Mouse (Mus musculus) MEL (cell line): ENCODE measurements around the gene Tbc1d14. TPM values are rescaled to one million over a fixed set of nuclear protein-coding genes. Genes with fewer than 3 reads are reported as not detected.

ENCODE experiments used
- DNase-seq: peaks from one replicate; pipeline ENCODE4 v3.0.0; 2011; ENCODE audit warnings: low read depth, low spot score
- H3K27ac ChIP-seq: 2 replicates; pipeline ENCODE4 v1.5.1; 2012; ENCODE audit warnings: low read depth, mild to moderate bottlenecking, control low read depth, low read length, moderate library complexity; ENCODE audit not compliant: control insufficient read depth
- H3K27me3 ChIP-seq, 2 experiments: fragments of 150-350 bp in 1 of 2; sonication (generic) in 1 of 2; 2 replicates each; pipeline ENCODE4 v1.6.1; 2012; ENCODE audit warnings: low read length in 2 of 2, mild to moderate bottlenecking in 2 of 2, improper control_type of control experiment in 1 of 2, moderate library complexity in 1 of 2; ENCODE audit not compliant: insufficient read depth in 2 of 2, control insufficient read depth in 1 of 2
- H3K36me3 ChIP-seq, 2 experiments: 2 replicates each; pipeline ENCODE4 v1.6.1; 2012 to 2014; ENCODE audit warnings: low read length in 2 of 2, improper control_type of control experiment in 1 of 2, inconsistent platforms in 1 of 2, mild to moderate bottlenecking in 1 of 2; ENCODE audit not compliant: insufficient read depth in 2 of 2, control insufficient read depth in 1 of 2
- H3K4me1 ChIP-seq, 2 experiments: fragments of 150-350 bp in 1 of 2; sonication (generic) in 1 of 2; 2 replicates each; pipeline ENCODE4 v1.6.1; 2012; ENCODE audit warnings: low read length in 2 of 2, improper control_type of control experiment in 1 of 2, mild to moderate bottlenecking in 1 of 2; ENCODE audit not compliant: insufficient read depth in 2 of 2, control insufficient read depth in 1 of 2
- H3K4me3 ChIP-seq, 2 experiments: fragments of 150-350 bp in 1 of 2; sonication (generic) in 1 of 2; 2 replicates each; pipeline ENCODE4 v1.5.1; 2012; ENCODE audit warnings: low read depth in 2 of 2, low read length in 2 of 2, mild to moderate bottlenecking in 2 of 2, moderate library complexity in 2 of 2, control low read depth in 1 of 2, improper control_type of control experiment in 1 of 2; ENCODE audit not compliant: control insufficient read depth in 1 of 2, insufficient read depth in 1 of 2
- H3K79me2 ChIP-seq: 2 replicates; pipeline ENCODE4 v1.6.1; 2012; ENCODE audit warnings: mild to moderate bottlenecking, low read length, moderate library complexity; ENCODE audit not compliant: control insufficient read depth, poor library complexity, insufficient read depth
- H3K9ac ChIP-seq: 2 replicates; pipeline ENCODE4 v1.6.1; 2012; ENCODE audit warnings: low read depth, mild to moderate bottlenecking, control low read depth, low read length, moderate library complexity; ENCODE audit not compliant: control insufficient read depth, poor library complexity, severe bottlenecking
- H3K9me3 ChIP-seq: fragments of 150-350 bp; sonication (generic); replicated peaks from 2 replicates; pipeline ENCODE4 v1.6.1; 2012; ENCODE audit warnings: mild to moderate bottlenecking, low read length, improper control_type of control experiment, moderate library complexity; ENCODE audit not compliant: insufficient read depth
- BHLHE40 ChIP-seq: IDR thresholded peaks from 2 replicates; pipeline ENCODE4 v1.6.1; 2012; ENCODE audit warnings: low read depth, mild to moderate bottlenecking, inconsistent platforms, low read length, improper control_type of control experiment, borderline replicate concordance
- CHD1 ChIP-seq: IDR thresholded peaks from 2 replicates; pipeline ENCODE4 v1.6.1; 2012; ENCODE audit warnings: low read depth, mild to moderate bottlenecking, inconsistent platforms, low read length, improper control_type of control experiment
- CTCF ChIP-seq, 3 experiments: IDR thresholded peaks in 2 of 3; conservative IDR thresholded peaks in 1 of 3; 2 replicates each; pipeline ENCODE4 v1.5.1; 2011 to 2012; ENCODE audit warnings: low read length in 3 of 3, low read depth in 2 of 3, mild to moderate bottlenecking in 2 of 3, improper control_type of control experiment in 1 of 3, inconsistent platforms in 1 of 3, mixed read lengths in 1 of 3, moderate library complexity in 1 of 3; ENCODE audit not compliant: control insufficient read depth in 1 of 3, insufficient read depth in 1 of 3, poor library complexity in 1 of 3, severe bottlenecking in 1 of 3
- ETS1 ChIP-seq: IDR thresholded peaks from 2 replicates; pipeline ENCODE4 v1.6.1; 2012; ENCODE audit warnings: low read depth, mild to moderate bottlenecking, inconsistent platforms, low read length, improper control_type of control experiment, moderate library complexity
- HCFC1 ChIP-seq: IDR thresholded peaks from 2 replicates; pipeline ENCODE4 v1.6.1; 2012; ENCODE audit warnings: low read depth, mild to moderate bottlenecking, inconsistent platforms, low read length, improper control_type of control experiment, moderate library complexity
- JUND ChIP-seq: IDR thresholded peaks from 2 replicates; pipeline ENCODE4 v1.6.1; 2011; ENCODE audit warnings: low read depth, mild to moderate bottlenecking, improper control_type of control experiment, low read length
- MEF2A ChIP-seq: IDR thresholded peaks from 2 replicates; pipeline ENCODE4 v1.6.1; 2014; ENCODE audit warnings: low read depth, mild to moderate bottlenecking, inconsistent platforms, low read length, improper control_type of control experiment; ENCODE audit not compliant: poor library complexity, insufficient replicate concordance, severe bottlenecking; ENCODE audit errors: extremely low read depth
- MYB ChIP-seq: IDR thresholded peaks from 2 replicates; pipeline ENCODE4 v1.6.1; 2011; ENCODE audit warnings: mild to moderate bottlenecking, low read depth, low read length, improper control_type of control experiment
- NRF1 ChIP-seq: IDR thresholded peaks from 2 replicates; pipeline ENCODE4 v1.6.1; 2014; ENCODE audit warnings: low read depth, mild to moderate bottlenecking, inconsistent platforms, low read length, improper control_type of control experiment, moderate library complexity; ENCODE audit not compliant: poor library complexity, insufficient read depth, severe bottlenecking
- POLR2A ChIP-seq, 2 experiments: IDR thresholded peaks; 2 replicates each; pipeline ENCODE4 v1.6.1; 2011 to 2012; ENCODE audit warnings: low read length in 2 of 2, mild to moderate bottlenecking in 2 of 2, control low read depth in 1 of 2, improper control_type of control experiment in 1 of 2, low read depth in 1 of 2, moderate library complexity in 1 of 2; ENCODE audit not compliant: control insufficient read depth in 1 of 2, insufficient read depth in 1 of 2, poor library complexity in 1 of 2
- POLR2AphosphoS2 ChIP-seq: IDR thresholded peaks from 2 replicates; pipeline ENCODE4 v1.6.1; 2011; ENCODE audit warnings: low read length, improper control_type of control experiment
- RCOR1 ChIP-seq: IDR thresholded peaks from 2 replicates; pipeline ENCODE4 v1.6.1; 2012; ENCODE audit warnings: low read depth, mild to moderate bottlenecking, inconsistent platforms, low read length, improper control_type of control experiment
- SMC3 ChIP-seq: IDR thresholded peaks from 2 replicates; pipeline ENCODE4 v1.6.1; 2011; ENCODE audit warnings: low read depth, low read length, improper control_type of control experiment
- TBP ChIP-seq: IDR thresholded peaks from 2 replicates; pipeline ENCODE4 v1.8.0; 2011; ENCODE audit warnings: low read depth, low read length, improper control_type of control experiment
- TCF12 ChIP-seq: IDR thresholded peaks from 2 replicates; pipeline ENCODE4 v1.6.1; 2014; ENCODE audit warnings: low read depth, mild to moderate bottlenecking, inconsistent platforms, low read length, improper control_type of control experiment, moderate library complexity
- UBTF ChIP-seq: IDR thresholded peaks from 2 replicates; pipeline ENCODE4 v1.6.1; 2012; ENCODE audit warnings: low read depth, mild to moderate bottlenecking, inconsistent platforms, low read length, improper control_type of control experiment, moderate library complexity, borderline replicate concordance; ENCODE audit not compliant: insufficient read depth
- USF1 ChIP-seq: IDR thresholded peaks from 2 replicates; pipeline ENCODE4 v1.6.1; 2014; ENCODE audit warnings: low read depth, mild to moderate bottlenecking, inconsistent platforms, low read length, improper control_type of control experiment, moderate library complexity
- USF2 ChIP-seq, 2 experiments: IDR thresholded peaks; 2 replicates each; pipeline ENCODE4 v1.6.1; 2011 to 2012; ENCODE audit warnings: improper control_type of control experiment in 2 of 2, low read length in 2 of 2, borderline replicate concordance in 1 of 2, inconsistent platforms in 1 of 2, low read depth in 1 of 2, mild to moderate bottlenecking in 1 of 2; ENCODE audit not compliant: insufficient read depth in 1 of 2
- ZKSCAN1 ChIP-seq: IDR thresholded peaks from 2 replicates; pipeline ENCODE4 v1.6.1; 2012; ENCODE audit warnings: low read depth, mild to moderate bottlenecking, inconsistent platforms, low read length, improper control_type of control experiment, moderate library complexity
- polyA plus RNA-seq, 2 experiments: library from polyadenylated mRNA; stranded (reverse) in 1 of 2; unstranded in 1 of 2; fragments of >175 nt in 1 of 2; fragments of >200 nt in 1 of 2; gene quantifications; 2 replicates each; pipeline versions ENCODE4 v1.2.1 to v1.2.4; 2012; ENCODE audit warnings: low replicate concordance in 2 of 2, low read depth in 1 of 2; ENCODE audit not compliant: insufficient read length in 2 of 2, insufficient read depth in 1 of 2, missing spikeins in 1 of 2
- total RNA-seq: library from RNA; depleted of rRNA; stranded (reverse); fragments of 300-350 nt; gene quantifications from 2 replicates; pipeline ENCODE4 v1.2.3, GENCODE M21; 2012

The Tbc1d14 gene
- total and polyA plus RNA-seq, 3 experiments: 7.3 to 35.6 TPM; not detected in 1

DNA sequence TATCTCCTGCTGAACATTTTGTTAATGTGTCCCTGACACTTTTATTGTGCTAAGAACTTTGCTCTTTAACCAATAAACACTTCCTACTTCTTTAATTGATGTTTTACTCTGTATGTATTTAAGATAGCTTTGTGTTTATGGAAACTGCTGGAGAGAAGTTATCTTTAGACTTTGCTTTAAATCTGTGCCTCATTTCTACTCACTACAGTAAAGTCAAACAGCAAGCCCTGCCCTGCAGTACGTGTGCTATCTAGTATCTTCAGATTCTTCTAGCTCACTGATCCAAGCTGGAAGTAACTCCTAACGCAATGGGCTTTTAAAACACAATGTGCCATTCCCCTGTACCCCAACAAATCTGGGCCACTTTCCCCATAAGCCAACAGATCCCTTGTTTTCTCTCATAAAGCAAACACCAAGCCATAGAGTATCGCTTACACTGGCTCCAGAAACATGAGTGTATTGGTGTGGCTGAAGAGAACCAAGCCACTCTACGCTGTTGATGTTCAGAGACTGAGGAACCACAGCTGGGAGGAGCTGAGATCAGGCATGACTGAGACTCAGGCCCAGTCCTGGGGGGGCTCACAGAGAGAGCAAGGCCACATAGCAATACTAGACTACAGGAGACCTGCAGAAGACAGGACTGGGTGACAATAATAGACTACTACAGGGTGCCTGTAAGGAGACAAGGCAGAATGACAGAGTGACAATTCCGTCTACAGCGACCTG is 33.4 kb downstream of the Tbc1d14 start:
- H3K79me2 ChIP-seq: no peaks in the 10 kb centered on the region
- TF ChIP-seq ZKSCAN1: no peak
- no peak for TF ChIP-seq JUND
- TF ChIP-seq USF2 (IDR thresholded peaks at IDR 0.05; ENCODE audit: borderline replicate concordance in 1 of 2, insufficient read depth in 1 of 2, low read depth in 1 of 2, low read length in 2 of 2): no peak
- no peak for TF ChIP-seq CTCF (IDR thresholded peaks at IDR 0.05 in 2 of 3, conservative IDR thresholded peaks at IDR 0.05 in 1 of 3; ENCODE audit: control insufficient read depth in 1 of 3, insufficient read depth in 1 of 3, low read depth in 2 of 3, low read length in 3 of 3, poor library complexity in 1 of 3, severe bottlenecking in 1 of 3)
- TF ChIP-seq SMC3: no peak
- TF ChIP-seq TCF12: no peak
- no peak for TF ChIP-seq NRF1
- TF ChIP-seq ETS1: no peak
- TF ChIP-seq, all 39 proteins: peak for 0
- Histone ChIP-seq H3K36me3 (peaks cover 0 to 11% of the 10 kb centered on the region in 2 experiments; a peak in 2 of 4 replicates), H3K27me3 (no peaks in the 10 kb centered on the region), H3K9me3 (no peaks in the 10 kb centered on the region), H3K4me3 (no peak overlapping the region), H3K4me1 (peaks cover 0 to 13% of the 10 kb centered on the region in 2 experiments; a peak in 3 of 4 replicates), H3K9ac (no peak overlapping the region), H3K27ac (no peak overlapping the region)
- no peak for DNase-seq

DNA sequence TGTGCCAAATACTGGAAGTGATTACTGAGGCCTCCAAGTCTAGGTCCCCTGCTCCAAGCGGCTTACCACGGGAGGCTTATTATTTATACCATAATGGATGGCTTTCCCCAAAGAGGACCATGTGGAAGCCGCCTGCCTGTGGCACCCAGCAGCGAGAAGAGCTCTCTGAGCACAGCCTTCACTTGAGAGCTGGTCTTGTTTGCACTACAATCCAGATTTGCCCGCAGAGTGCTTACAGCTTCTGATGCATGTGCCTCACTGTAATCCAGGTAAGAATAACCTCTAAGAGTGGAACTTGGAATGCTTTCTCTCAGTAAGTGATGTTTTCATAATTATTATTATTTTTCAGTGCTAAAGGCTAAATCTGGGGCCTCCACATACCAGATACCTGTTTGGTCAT is 34.0 kb downstream of the Tbc1d14 start:
- no peaks in the 10 kb centered on the region for H3K9me3 ChIP-seq
- no peaks in the 10 kb centered on the region for H3K27me3 ChIP-seq
- peaks cover 0 to 8% of the 10 kb centered on the region in 2 experiments; a peak in 2 of 4 replicates for H3K36me3 ChIP-seq
- TF ChIP-seq POLR2A (IDR thresholded peaks at IDR 0.05; ENCODE audit: control insufficient read depth in 1 of 2, insufficient read depth in 1 of 2, low read depth in 1 of 2, low read length in 2 of 2, poor library complexity in 1 of 2) (no peak), MEF2A (no peak), RCOR1 (no peak), ETS1 (no peak), MYB (no peak)
- DNase-seq: no peak
- peaks cover 0 to 13% of the 10 kb centered on the region in 2 experiments; a peak in 3 of 4 replicates for H3K4me1 ChIP-seq
- H3K79me2 ChIP-seq: no peaks in the 10 kb centered on the region
- no peak overlapping the region for H3K27ac ChIP-seq
- no peak overlapping the region for H3K9ac ChIP-seq
- no peak overlapping the region for H3K4me3 ChIP-seq

DNA sequence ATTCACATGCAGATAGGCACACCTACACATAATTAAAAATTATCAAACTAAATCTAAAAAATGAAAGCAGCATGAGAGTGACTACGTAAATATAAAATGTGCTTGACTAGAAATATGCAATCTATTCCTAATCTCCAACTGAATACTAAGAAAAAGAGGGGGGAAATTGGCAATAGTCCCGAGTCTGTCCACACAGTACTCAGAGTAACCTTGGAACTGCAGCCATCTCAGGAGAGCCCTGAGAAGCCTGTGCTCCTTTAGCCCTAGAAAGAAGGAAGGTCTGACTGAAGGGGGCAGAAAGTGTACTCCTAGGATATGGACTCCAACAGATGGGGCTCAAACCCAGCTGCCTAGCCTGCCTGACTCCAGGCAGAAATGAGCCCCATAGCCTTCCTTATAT is 34.5 kb downstream of the Tbc1d14 start:
- H3K9me3 ChIP-seq: no peaks in the 10 kb centered on the region
- H3K4me3 ChIP-seq: no peak overlapping the region
- peaks cover 0 to 8% of the 10 kb centered on the region in 2 experiments; a peak in 2 of 4 replicates for H3K36me3 ChIP-seq
- H3K27me3 ChIP-seq: no peaks in the 10 kb centered on the region
- H3K79me2 ChIP-seq: no peaks in the 10 kb centered on the region
- DNase-seq: no peak
- H3K27ac ChIP-seq: no peak overlapping the region
- TF ChIP-seq BHLHE40: no peak
- TF ChIP-seq USF1: no peak
- TF ChIP-seq POLR2AphosphoS2: no peak
- TF ChIP-seq RCOR1: no peak
- no peak for TF ChIP-seq HCFC1
- TF ChIP-seq TBP: no peak
- TF ChIP-seq USF2 (IDR thresholded peaks at IDR 0.05; ENCODE audit: borderline replicate concordance in 1 of 2, insufficient read depth in 1 of 2, low read depth in 1 of 2, low read length in 2 of 2): no peak
- no peak for TF ChIP-seq TCF12
- TF ChIP-seq CHD1: no peak
- no peak for TF ChIP-seq NRF1
- no peak for TF ChIP-seq UBTF
- peaks cover 0 to 9% of the 10 kb centered on the region in 2 experiments; a peak in 3 of 4 replicates for H3K4me1 ChIP-seq
- H3K9ac ChIP-seq: no peak overlapping the region
